Mouse (Mus musculus): ENCODE data around the gene Flt1.
A peak's percentile ranks its signal among the peaks of the same experiment; 100 is the strongest.
"Not testable (repeated sequence)": the region's sequence is repeated elsewhere in the genome, so short reads cannot be mapped to it uniquely, and the experiment has no call there.

The Flt1 gene

DNA sequence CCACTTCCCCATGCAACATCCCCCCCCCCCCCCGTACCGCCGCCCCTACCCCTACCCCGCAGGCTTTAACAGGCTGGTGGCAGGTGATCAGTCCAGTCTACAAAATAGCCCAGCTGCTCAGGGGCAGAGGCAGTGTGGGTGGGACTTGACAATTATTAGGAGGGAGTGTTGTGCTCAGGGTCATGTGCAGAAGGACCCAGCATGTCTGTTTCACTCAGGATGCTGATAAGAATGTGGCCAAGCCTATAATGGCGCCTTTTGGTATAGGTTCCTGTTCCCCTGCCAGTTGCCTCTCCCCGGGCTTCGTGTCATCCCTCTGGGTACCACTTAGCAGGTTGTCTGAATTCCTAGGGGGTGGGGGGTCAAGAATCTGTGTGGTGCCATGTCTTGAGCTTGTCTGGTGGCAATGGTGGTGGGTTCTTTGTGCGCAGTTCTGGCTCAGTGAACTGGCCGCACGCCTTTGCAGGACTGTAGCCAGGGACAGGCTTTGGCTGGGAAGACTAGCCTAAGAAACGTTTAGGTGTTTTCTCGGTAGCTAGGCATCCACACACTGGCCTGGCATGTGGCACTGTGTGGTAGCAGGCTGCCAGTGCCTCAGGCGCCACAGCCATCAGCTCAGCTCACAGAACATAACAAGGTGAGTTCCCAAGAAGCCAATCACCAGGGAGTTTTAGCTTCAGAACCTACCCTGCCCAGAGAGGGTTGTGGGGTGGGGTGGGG lies 118.4 kb downstream of the Flt1 start:
- DNase-seq (ENCODE audit: low spot score): no peak

DNA sequence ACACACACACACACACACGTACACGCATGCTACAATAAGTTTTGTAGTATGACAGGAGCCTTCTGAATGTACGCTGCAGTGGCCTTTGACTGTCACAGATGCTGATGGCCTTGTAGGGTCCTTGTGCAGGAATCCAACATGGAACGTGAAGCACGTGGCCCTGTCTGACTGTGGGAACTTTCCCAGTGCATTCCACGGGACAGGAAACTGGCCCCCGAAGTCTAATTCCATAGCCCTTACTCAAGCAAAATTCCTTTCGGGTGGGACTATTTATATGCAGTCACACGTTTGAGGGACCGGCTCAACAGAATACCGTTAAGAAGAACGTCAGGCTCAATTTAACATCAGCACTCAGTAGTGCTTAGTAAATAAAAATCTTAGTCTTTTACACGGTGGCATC lies 119.1 kb downstream of the Flt1 start:
- DNase-seq (ENCODE audit: low spot score): no peak

DNA sequence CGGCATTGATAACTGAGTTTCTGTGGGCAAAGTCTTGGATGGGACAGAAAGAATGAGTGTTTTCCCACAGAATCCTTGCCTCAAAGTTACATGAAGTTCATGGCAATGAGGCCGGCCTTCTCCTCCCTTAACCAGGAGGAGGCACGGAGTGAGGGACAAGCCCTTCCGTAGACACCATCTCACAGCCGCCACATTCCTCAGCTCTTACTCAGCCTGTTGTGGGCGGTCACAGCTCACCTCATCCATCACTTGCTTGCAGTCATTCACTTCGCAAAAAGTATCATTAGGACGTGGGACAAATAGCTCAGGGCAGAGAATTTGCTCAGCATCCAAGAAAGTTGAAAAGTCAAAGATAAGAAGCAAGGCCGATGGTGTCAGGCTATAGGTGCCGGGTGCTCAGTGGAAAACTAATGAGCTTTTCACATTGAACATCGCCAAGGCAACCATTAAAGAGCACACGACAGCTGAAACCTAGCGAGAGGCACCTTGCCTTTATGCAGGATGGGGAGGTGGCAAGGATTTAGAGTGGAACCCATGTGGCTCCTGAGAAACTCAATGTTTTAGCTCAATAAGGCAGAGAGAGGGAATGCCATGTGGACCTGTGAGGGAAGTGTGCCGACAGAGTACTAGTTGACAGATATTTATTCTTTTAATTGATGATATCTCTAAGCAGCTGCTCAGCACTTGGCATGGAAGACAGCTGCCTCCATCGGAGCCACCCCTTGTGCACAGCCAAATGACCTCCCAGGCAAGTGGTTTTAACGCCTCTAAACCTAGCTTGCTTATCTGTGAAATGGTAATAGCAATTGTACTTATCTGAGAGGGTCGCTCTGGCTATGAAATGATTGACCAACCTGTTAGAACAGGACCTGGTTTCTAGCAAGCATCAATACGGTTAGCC lies 124.1 kb downstream of the Flt1 start:
- DNase-seq (ENCODE audit: low spot score): no peak

DNA sequence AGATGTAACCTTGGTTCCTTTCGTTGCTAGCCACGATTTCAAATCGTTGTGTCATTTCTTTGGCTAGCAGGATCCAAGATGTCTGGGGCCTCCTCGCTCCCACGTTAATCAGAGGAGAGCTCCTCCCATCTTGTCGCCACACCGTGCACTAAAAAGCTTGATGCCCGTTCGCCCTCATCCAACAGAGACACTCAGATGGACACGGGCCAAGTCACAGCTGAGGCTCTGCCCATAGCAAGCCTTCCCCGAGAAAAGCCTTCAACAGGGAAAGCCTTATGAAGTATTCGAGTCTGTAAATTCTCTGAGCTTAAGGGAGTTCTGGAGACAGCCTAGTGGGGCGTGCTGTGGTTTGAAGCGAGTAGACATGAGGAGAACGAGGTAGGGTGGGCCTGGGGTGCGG lies 128.0 kb downstream of the Flt1 start:
- DNase-seq (ENCODE audit: low spot score): no peak

DNA sequence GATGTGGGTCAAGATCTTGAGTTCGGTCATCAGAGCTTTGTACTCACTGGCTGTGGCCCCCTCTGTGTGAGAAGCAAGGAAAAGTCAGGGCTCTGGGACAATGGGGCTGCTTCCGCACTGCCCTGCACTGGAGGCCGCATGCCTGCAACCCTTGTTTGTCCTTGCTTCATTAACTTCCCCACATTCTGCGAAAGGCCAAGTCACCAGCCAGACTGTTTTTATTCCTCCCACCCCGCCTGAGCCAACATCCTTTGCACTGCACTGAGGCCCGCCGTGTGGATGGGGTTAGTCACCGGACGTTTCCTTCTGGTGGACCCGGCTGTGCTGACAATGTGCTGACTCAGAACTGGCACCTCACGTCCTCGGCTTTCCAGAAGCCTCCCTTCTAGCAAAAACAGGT lies 136.0 kb downstream of the Flt1 start:
- DNase-seq (ENCODE audit: low spot score): no peak

DNA sequence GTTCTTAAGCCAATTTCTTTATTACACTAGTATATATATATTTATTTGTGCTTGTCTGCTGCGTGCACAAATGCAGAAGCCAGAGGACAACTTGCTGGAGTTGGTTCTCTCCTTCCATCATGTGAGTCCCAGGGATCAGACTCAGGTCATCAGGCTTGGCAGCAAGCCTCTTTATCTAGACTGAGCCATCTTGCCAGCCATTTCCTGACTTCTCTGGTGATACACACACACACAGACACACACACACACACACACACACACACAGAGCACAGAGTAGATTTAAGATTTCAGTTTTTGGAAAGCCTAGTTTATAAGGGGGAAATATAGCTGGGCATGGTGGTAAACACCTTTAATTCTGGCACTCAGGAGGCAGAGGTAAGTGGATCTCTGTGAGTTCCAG lies 140.7 kb downstream of the Flt1 start:
- no peak for DNase-seq (ENCODE audit: low spot score)

DNA sequence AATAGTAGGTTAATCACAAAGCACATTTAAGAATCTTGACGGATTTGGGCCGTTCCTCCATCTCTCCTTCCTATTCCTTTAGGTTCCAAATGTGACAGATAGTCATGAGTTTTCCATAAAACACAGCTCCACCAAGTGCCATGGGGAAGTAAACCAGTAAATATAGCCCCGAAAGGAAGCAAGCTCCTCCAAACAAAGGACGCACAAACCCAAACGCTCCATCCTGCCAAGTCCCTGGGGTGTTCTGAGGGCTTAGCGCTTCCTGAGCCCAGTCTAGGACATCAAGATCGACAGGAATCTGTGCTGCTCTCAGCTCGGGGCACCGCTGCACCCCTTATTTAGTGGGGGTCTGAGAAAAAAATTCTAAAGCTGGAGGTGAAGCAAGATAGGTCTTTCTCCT lies 141.2 kb downstream of the Flt1 start:
- DNase-seq (ENCODE audit: low spot score): no peak

DNA sequence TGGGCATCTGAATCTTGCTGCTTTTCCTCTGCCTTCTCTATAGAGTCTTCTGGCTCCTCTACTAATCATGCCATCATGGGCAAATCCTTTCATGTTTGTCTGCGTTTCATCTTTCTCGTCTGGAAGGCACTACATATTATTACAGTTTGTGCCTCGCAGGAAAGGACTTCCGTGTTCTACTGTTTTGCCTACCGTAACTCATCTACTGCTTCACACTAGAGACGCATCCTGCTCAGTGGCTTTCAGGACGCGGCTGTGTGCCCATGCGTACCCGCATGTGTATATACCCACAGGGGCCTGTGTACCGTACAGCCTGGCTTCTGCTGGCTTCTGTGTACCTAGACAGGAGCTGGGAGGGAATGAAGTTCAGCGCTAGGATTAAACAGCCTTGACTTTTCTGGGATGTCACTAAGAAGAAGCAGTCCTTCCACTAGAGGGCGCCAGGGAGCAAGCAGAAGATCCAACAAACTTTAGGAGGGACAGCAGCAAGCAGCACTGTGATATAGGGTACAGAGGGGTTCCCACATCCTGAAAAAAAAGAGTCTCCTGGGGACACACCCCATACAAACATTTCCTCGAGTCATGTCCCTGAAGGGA lies 142.0 kb downstream of the Flt1 start:
- DNase-seq (ENCODE audit: low spot score): peak; percentile 91

DNA sequence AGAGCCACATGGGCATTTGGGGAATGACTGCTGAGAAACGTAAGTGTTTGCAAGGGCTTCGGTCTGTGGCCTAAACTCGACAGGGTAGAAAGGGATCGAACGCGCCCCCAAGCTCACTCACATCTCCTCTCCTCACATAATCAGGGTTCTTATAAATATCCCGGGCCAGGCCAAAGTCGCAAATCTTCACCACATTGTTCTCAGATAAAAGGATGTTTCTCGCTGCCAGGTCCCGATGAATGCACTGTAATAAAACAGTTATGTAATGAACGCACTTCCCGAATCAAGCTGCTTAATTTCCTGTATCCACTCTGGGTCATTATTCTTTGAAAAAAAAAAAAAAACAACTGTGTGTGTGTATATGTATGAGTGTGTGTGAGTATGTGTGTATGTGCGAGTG lies 145.6 kb downstream of the Flt1 start:
- DNase-seq (ENCODE audit: low spot score): no peak

DNA sequence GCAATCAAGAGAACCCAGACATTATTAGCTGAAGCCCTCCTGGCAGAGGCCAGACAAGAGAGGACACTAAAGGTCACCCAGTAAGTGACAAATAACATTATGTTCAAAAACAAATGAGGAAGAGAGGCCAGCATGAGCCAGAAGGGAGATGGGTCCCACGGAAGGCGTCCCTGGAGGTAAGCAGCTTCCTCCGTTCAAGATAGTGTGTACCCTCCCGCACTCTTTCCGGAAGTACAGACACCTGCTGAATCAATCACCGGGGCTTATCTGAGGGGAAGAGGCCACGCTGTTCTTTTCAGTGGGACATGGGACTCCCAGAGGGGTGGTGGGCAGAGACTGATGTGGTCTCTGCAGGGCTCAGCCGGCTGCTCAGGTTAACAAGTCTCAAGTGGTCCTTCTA lies 146.1 kb downstream of the Flt1 start:
- no peak for DNase-seq (ENCODE audit: low spot score)

DNA sequence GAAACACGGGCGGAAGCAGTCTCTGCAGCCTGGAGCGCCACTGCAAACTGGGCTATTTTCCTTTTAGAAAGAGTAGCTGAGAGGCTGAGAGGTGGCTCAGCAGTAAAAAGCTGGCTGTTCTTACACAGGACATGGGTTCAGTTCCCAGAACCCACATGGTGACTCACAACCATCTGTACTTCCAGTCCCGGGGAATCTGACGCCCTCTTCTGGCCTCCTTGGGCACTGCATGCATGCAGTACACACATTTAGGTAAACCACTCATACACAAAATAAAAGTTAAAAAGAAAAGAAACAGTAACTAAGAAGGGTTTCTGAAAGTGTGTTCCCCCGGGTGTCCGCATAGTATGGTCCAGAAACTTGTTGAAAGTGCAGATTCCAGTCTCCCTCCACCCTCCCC lies 146.7 kb downstream of the Flt1 start:
- DNase-seq (ENCODE audit: low spot score): no peak

DNA sequence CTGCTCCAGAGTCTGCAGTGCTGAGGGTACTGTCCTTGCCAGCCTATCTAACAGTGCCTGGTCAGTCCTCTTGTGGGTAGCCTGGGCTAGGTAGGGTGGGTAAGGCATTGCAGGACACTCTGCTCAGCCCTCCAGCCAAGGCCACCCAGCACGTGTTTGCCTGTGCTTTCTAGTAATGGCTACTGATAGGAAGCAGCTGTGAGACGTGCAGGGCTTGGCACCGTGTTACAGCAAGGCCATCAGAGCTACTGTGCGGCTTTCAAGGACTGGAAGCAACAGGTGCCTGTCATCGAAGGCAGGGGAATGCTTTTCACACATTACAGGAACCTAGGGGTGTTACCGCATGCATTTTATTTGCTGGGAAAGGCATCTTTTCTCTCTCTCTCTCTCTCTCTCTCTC lies 148.8 kb downstream of the Flt1 start:
- DNase-seq (ENCODE audit: low spot score): no peak

DNA sequence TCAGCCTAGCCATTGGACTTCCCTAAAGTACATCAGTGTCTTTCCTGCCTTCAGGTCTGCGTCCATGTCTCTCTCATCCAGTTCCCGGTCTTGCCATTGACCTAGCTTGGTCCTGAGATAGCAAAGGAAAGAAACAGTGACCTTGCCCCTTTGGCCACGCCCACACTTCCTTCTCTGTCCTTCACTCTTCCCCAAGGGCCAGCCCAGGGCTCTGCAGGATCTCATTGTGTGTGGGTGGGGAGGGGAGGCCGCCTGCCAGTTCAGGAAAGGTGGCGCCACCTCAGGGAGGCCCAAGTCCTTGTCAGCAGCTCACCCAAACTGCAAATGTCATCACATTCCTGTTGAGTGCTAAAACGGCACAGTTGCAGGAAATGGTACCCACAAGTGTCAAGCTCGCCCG lies 151.3 kb downstream of the Flt1 start:
- DNase-seq (ENCODE audit: low spot score): peak; percentile 52

DNA sequence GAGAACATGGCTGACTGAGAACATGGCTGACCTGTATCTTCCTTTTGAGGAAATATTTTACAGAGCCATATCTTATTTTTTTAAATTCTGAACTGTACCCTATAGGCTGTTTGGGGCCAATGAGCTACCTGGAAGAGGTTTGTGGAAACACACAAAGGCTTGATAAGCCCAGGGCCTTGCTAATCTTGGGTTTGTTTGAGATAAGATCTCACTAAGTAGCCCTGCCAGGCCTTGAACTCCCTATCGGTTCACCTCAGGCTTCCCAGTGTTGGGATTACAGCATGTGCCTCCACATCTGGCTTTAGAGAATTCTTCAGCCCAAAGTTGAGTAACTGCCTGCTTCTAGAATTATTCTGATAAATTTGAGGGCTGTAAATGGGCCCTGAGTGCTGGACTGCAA lies 152.3 kb downstream of the Flt1 start:
- DNase-seq (ENCODE audit: low spot score): no peak

DNA sequence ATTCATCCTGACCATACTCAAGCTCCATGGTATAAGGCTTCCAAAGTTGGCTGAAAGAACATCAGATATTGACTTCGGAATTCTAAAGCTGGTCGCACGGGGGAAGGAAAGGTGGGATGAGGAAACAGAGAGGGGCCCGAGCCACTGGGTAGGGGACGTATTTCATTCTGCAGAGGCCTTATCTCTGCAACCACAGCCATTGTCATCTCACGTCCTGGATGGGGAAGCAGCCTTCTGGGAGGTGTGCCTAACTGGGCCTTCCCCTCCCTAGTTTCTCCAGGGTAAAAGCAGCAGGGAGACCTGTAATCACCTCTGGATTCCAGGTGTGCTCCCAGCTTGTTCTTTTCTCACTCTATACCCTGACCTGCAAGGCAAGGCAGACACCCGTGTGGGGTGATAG lies 153.1 kb downstream of the Flt1 start:
- no peak for DNase-seq (ENCODE audit: low spot score)

DNA sequence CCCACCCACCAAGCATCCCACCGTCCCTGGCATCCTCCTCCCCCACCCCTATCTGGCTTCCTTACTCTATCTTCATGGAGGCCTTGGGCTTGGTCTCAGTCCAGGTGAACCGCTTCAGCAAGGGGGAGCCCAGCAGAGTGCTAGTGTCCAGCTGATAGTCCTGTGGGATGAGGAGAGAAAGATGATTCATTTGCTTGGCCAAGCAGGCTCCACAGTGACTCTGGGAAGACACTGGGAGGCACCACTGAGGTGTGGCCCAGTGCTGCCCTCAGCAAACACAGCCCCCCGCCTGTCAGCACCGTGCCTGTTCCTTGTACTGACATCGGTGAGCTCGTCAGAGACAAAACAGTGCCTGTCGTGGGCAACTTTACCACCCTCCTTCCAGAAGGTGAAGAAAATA lies 159.5 kb downstream of the Flt1 start:
- no peak for DNase-seq (ENCODE audit: low spot score)

DNA sequence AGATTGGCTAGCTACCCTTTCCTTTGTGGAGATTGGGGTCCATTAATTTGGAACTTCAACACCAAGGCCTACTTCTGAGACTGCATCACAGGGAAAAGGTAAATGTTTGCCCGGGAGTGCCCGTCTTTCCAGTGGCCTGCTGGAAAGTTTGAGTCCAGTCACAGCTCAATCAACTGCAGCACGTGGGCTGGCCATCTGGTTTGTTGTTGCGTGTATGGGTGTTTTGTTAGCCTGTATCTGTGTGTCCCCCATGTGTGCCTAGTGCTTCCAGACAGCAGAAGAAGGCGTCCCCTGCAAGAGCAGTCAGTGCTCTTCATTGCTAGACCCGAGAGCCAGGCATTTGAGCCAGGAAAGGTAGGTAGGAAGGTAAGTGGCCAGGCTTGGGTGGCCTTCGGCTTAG lies 160.4 kb downstream of the Flt1 start:
- DNase-seq (ENCODE audit: low spot score): no peak

DNA sequence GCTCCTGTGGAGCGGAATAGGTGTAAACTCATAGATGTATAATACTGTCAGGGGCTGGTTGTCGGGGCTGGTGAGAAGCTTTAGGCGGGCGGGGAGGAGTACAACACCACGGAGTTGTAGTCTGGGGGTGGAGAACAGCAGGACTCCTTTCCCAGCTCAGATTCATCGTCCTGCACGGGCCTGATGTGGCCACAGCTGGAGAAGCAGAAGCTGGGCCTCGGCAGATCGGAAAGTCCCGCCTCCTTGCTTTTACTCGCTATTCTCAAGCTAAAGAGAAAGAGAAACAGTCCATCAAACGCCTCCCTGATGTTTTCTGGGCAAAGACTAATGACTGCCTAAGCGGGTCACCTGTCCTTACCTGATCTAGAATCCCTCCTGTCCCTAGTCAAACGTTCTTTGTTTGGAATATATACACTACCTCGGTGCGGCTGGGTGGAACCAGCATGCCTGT lies 161.6 kb downstream of the Flt1 start:
- DNase-seq (ENCODE audit: low spot score): no peak

DNA sequence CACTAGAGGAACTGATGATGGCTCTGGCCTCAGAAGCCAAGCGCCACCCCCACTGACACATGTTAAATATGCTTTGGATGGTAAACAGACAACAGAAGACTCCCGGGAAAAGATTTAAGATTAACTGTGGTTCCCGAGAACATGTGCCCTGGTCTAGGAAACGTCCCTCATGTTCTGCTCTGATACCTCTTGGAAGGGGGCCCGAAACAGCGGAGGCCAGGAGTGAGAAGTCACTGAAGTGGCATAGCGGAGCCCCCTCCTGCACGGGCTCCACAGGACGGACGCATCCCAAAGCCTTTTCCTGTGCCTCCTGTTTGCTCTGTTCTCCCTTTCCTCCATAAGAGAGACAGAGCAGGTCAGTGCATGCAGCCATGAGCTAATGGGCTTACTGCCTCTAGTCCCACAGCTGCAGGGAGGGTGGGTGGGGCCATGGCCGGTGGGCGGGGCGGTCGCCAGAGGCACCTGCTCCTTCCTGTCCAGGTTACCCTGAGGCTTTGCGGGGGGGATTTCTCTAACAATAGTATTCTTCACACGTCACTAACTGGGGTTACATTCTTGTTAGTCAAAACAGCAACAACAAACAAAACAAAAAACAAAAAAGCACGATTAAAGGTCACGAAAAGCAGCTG lies 162.2 kb downstream of the Flt1 start:
- DNase-seq (ENCODE audit: low spot score): no peak

DNA sequence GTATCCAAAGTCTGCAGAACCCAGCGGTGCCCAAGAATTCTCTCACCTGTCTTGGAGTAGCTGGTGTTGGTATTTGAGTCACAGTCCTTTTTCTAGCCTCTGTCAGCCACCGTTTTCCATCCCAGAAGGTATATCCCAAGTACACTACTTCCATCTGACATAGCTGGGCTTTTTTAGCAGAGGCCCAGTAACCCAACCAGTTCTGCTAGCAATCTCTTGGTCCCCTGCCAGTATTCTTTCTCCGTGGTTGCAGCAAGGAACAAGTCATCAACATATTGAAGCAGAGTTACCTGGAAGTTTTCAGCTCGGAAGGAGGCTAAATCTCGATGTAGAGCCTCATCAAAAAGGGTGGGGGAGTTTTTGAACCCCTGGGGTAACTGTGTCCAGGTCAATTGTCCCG lies 168.2 kb downstream of the Flt1 start:
- not testable (repeated sequence) for DNase-seq (ENCODE audit: low spot score)

DNA sequence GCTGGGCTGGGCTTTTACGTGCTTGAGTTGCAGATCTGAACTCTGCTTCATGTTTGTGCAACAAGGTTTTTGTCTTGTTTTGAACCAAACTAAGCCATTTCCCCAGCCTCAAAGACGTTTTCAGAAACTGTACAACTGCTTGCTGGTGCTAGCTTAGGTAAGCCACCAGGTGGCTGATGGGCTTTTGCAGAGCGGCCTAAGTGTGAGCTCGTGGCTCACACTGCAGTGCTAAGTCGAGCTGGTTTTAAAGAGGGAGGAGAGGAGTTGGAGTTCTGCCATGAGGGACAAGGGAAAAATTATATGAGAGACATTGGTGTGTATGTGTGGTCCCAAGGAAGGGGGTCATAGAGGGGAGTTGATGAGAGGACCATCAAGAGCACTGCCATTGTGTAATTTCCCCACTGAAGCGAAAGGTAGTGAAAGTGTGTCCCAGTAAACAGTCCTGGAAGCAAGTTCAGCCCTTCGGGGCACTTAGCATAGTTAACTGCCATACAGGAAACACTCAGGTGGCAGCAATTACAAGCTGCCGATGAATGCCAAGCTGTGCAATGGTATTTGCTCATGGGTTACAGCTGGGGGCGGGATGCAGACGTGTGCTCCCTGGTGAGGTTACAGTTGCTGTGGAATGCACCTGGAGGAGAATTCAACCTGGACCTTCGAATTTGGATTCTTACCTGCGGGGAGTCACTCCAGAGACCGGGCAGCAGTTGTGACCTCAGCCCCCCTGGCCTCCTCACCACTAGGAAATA lies 173.8 kb downstream of the Flt1 start:
- no peak for DNase-seq (ENCODE audit: low spot score)

Measured in testis, postnatal 10 days (tissue).